Mouse (Mus musculus): Measurements from ENCODE around the gene Zfp523. TPM values are rescaled to one million over a fixed set of nuclear protein-coding genes. Genes with fewer than 3 reads are reported as not detected.
A peak's percentile ranks its signal among the peaks of the same experiment; 100 is the strongest.

Zfp523 gene
- polyA plus RNA-seq, 1 experiment from 2014 or later: 44.7 TPM

DNA sequence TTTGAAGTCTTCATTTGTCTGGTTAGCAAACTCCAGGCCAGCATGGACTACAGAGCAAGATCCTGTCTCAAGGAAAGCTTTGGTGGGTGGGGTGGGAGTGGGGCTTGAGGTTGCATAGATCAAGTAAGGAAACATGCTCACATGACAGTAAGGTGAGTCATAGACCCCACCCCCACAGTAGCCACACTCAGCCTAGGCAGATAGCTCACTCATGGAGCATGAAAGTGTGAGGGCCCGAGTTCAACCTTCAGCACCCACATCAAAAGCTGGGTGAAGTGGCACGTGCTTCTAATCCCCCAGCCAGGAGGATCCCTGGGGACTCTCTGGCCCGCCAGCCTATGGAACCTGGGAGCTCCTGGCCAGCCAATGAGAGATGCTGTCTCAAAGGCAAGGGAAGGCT is 16.6 kb downstream of the Zfp523 start:
- no peak overlapping the region for H3K27ac ChIP-seq (replicated peaks)
- no peak for ATAC-seq (ENCODE audit: insufficient number of reproducible peaks, low FRiP score, low TSS enrichment, low read depth)
- no peak overlapping the region for H3K9ac ChIP-seq
- no peaks in the 10 kb centered on the region for H3K27me3 ChIP-seq
- H3K4me2 ChIP-seq (replicated peaks): no peak overlapping the region
- no peak overlapping the region for H3K4me3 ChIP-seq (replicated peaks)
- no peaks in the 10 kb centered on the region for H3K9me3 ChIP-seq (replicated peaks)
- H3K36me3 ChIP-seq: peaks cover 76% of the 10 kb centered on the region
- H3K4me1 ChIP-seq: no peaks in the 10 kb centered on the region
- WGBS: 76% methylated on average over 3 of the region's 3 CpGs

DNA sequence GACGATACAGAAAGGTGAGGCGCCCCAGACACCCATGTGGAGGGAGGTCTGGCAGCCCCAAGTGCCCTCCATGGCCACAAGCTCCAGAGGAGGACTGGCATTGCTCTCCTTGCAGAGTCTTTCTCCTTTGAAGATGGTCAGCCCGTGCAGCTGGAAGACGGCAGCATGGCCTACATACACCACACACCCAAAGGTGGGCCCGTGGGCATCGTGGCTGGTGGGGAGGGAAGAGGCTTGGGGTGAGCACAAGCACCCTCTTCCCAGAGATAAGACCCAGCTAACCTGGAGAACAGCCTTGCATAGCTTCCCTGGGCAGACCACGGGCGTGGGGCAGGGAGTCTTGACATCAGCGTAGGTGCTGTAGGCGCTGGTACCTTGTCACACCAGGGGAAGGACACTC is 18.1 kb downstream of the Zfp523 start:
- Histone ChIP-seq H3K36me3 (peaks cover 75% of the 10 kb centered on the region), H3K27ac (replicated peaks) (no peak overlapping the region), H3K4me2 (replicated peaks) (no peak overlapping the region), H3K27me3 (no peaks in the 10 kb centered on the region), H3K9ac (no peak overlapping the region), H3K9me3 (replicated peaks) (no peaks in the 10 kb centered on the region), H3K4me3 (replicated peaks) (no peak overlapping the region), H3K4me1 (no peaks in the 10 kb centered on the region)
- ATAC-seq (ENCODE audit: insufficient number of reproducible peaks, low FRiP score, low TSS enrichment, low read depth): peak; percentile 44; the same call in 1 of the 2 replicates
- WGBS: 97% methylated on average over 10 of the region's 10 CpGs

GRCm38 (mm10) chr17:28197646-28198045 is 20.7 kb downstream of the Zfp523 start:
- Histone ChIP-seq H3K4me2 (replicated peaks) (no peak overlapping the region), H3K36me3 (peaks cover 81% of the 10 kb centered on the region), H3K4me3 (replicated peaks) (no peak overlapping the region), H3K27ac (replicated peaks) (no peak overlapping the region), H3K4me1 (no peaks in the 10 kb centered on the region), H3K27me3 (no peaks in the 10 kb centered on the region), H3K9ac (no peak overlapping the region), H3K9me3 (replicated peaks) (no peaks in the 10 kb centered on the region)
- 82% methylated on average over 18 of the region's 18 CpGs for whole genome bisulfite sequencing
- no peak for ATAC-seq (ENCODE audit: insufficient number of reproducible peaks, low FRiP score, low TSS enrichment, low read depth)

DNA sequence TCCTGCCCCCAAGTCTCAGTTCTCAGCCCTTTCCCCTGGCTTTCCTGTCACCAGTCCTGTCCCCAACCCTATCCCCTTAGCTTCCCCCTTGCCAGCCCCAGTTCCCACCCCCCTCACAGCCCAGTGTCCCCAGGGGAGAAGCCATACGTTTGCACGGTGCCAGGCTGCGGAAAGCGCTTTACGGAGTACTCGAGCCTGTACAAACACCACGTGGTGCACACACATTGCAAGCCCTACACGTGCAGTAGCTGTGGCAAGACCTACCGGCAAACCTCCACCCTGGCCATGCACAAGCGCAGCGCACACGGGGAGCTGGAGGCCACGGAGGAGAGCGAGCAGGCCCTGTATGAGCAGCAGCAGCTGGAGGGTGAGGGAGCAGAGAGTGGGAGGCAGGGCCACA is 25.1 kb downstream of the Zfp523 start:
- Histone ChIP-seq H3K27ac (replicated peaks) (no peak overlapping the region), H3K4me3 (replicated peaks) (no peak overlapping the region), H3K4me2 (replicated peaks) (no peak overlapping the region), H3K4me1 (peaks cover 7% of the 10 kb centered on the region), H3K9ac (no peak overlapping the region), H3K27me3 (no peaks in the 10 kb centered on the region), H3K36me3 (peaks cover 54% of the 10 kb centered on the region), H3K9me3 (replicated peaks) (no peaks in the 10 kb centered on the region)
- WGBS: 74% methylated on average over 14 of the region's 14 CpGs
- no peak for ATAC-seq (ENCODE audit: insufficient number of reproducible peaks, low FRiP score, low TSS enrichment, low read depth)

- Histone ChIP-seq H3K27ac (replicated peaks) (no peak overlapping the region), H3K4me1 (peaks cover 29% of the 10 kb centered on the region), H3K9me3 (replicated peaks) (no peaks in the 10 kb centered on the region), H3K4me2 (replicated peaks) (no peak overlapping the region), H3K4me3 (replicated peaks) (no peak overlapping the region), H3K36me3 (peaks cover 36% of the 10 kb centered on the region), H3K9ac (no peak overlapping the region), H3K27me3 (no peaks in the 10 kb centered on the region)
- 37% methylated on average over 14 of the region's 14 CpGs for WGBS
- ATAC-seq (ENCODE audit: insufficient number of reproducible peaks, low FRiP score, low TSS enrichment, low read depth): no peak
Measured at GRCm38 (mm10) chr17:28204052-28204720, 27.3 kb downstream of the Zfp523 start.

DNA sequence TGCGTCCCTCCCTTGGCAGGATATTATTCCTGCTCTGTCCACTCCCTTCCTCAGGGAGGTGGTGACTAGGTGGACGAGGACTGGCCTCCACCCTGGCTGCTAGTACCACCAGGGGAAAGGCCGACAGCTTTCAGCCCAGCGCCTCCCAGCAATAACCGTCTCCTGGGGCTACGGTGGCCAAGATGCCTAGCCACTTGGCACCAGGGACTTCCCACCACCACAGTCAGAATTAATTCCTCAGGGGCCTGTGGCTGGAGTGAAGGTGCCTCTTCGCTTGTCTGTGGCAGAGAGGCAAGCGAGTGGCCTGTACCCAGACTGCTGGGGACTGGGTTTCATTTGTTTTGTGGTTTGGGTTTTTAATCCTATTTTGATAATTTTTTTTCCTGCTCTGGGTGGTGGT is 28.5 kb downstream of the Zfp523 start:
- peaks cover 33% of the 10 kb centered on the region for H3K4me1 ChIP-seq
- no peak overlapping the region for H3K27ac ChIP-seq (replicated peaks)
- 85% methylated on average over 8 of the region's 8 CpGs for WGBS

DNA sequence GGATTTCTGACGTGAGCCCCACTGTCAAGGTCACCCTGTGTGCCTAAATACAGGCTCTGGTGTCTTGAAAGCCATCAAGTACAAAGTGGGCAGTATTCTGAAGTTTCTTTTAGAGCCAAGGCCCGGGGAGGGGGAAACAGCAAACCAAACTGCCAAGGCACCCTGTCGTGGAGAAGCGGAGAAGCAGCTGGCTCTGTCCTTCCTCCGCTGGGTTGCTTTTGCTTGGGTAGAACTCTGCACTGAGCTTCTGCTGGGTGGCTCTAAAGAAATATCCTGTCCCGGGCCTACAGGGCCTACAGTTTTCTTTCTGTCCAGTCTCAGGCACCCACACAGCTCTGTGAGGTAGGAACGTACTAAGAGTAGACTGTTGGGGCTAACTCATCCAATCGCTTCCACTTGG is 30.2 kb downstream of the Zfp523 start:
- H3K4me2 ChIP-seq (replicated peaks): peak overlapping the region; percentile 84
- peaks cover 13% of the 10 kb centered on the region for H3K36me3 ChIP-seq
- H3K4me3 ChIP-seq (replicated peaks): no peak overlapping the region
- peak overlapping the region; percentile 48; the same call in 1 of the 2 replicates for H3K9ac ChIP-seq
- H3K27me3 ChIP-seq: no peaks in the 10 kb centered on the region
- H3K9me3 ChIP-seq (replicated peaks): no peaks in the 10 kb centered on the region
- H3K4me1 ChIP-seq: peaks cover 33% of the 10 kb centered on the region
- ATAC-seq (ENCODE audit: insufficient number of reproducible peaks, low FRiP score, low TSS enrichment, low read depth): no peak
- peak overlapping the region; percentile 91 for H3K27ac ChIP-seq (replicated peaks)
- WGBS: 64% methylated on average over 8 of the region's 8 CpGs

More for the DNA sequence above, 28.5 kb downstream of the Zfp523 start:
- no peak for ATAC-seq (ENCODE audit: insufficient number of reproducible peaks, low FRiP score, low TSS enrichment, low read depth)
- H3K36me3 ChIP-seq: peaks cover 29% of the 10 kb centered on the region
- H3K27me3 ChIP-seq: no peaks in the 10 kb centered on the region
- no peak overlapping the region for H3K4me2 ChIP-seq (replicated peaks)
- no peak overlapping the region for H3K9ac ChIP-seq
- no peak overlapping the region for H3K4me3 ChIP-seq (replicated peaks)
- no peaks in the 10 kb centered on the region for H3K9me3 ChIP-seq (replicated peaks)

- peaks cover 6% of the 10 kb centered on the region for H3K36me3 ChIP-seq
- H3K4me3 ChIP-seq (replicated peaks): peak within 1 kb of the TSS; percentile 52
- peak within 1 kb of the TSS; percentile 91 for H3K27ac ChIP-seq (replicated peaks)
- peak within 1 kb of the TSS; percentile 84 for H3K4me2 ChIP-seq (replicated peaks)
- peaks cover 33% of the 10 kb centered on the region for H3K4me1 ChIP-seq
- ATAC-seq (ENCODE audit: insufficient number of reproducible peaks, low FRiP score, low TSS enrichment, low read depth): peak; percentile 91
- no peaks in the 10 kb centered on the region for H3K27me3 ChIP-seq
- H3K9ac ChIP-seq: peak within 1 kb of the TSS; percentile 48
- no peaks in the 10 kb centered on the region for H3K9me3 ChIP-seq (replicated peaks)
- 11% methylated on average over 26 of the region's 26 CpGs for WGBS
Measured at GRCm38 (mm10) chr17:28207591-28208313, 30.8 kb downstream of the Zfp523 start, which contains the start of gene Def6. Def6 (plus strand) TSS chr17:28207778.

DNA sequence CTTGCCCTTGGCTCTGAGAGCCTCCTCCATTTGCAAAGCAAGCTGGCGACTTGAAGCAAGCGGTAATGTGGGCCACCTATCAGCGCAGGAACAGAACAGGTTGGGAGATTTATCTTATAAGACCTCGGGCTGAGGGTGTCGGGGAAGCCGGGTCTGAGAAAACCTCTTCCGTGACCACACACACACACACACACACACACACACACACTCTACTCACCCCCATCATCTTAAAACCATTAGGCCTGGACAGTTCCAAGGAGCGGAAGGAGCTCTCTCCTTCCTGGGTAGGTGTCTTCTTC is 31.3 kb downstream of the Zfp523 start:
- 63% methylated on average over 8 of the region's 8 CpGs for WGBS
- Histone ChIP-seq H3K4me2 (replicated peaks) (peak overlapping the region; percentile 84), H3K4me1 (peaks cover 33% of the 10 kb centered on the region), H3K4me3 (replicated peaks) (peak overlapping the region; percentile 52), H3K27ac (replicated peaks) (peak overlapping the region; percentile 91; the same call in 1 of the 2 replicates), H3K9ac (peak overlapping the region; percentile 48), H3K27me3 (no peaks in the 10 kb centered on the region), H3K36me3 (peaks cover 1% of the 10 kb centered on the region; the same call in 1 of the 2 replicates), H3K9me3 (replicated peaks) (no peaks in the 10 kb centered on the region)
- ATAC-seq (ENCODE audit: insufficient number of reproducible peaks, low FRiP score, low TSS enrichment, low read depth): no peak

- Histone ChIP-seq H3K9me3 (replicated peaks) (no peaks in the 10 kb centered on the region), H3K27me3 (no peaks in the 10 kb centered on the region), H3K4me1 (peaks cover 33% of the 10 kb centered on the region), H3K27ac (replicated peaks) (no peak overlapping the region), H3K36me3 (no peaks in the 10 kb centered on the region), H3K4me3 (replicated peaks) (no peak overlapping the region), H3K4me2 (replicated peaks) (no peak overlapping the region), H3K9ac (no peak overlapping the region)
- no peak for ATAC-seq (ENCODE audit: insufficient number of reproducible peaks, low FRiP score, low TSS enrichment, low read depth)
- 64% methylated on average over 4 of the region's 4 CpGs for WGBS
Measured at GRCm38 (mm10) chr17:28209457-28210110, 32.7 kb downstream of the Zfp523 start.

DNA sequence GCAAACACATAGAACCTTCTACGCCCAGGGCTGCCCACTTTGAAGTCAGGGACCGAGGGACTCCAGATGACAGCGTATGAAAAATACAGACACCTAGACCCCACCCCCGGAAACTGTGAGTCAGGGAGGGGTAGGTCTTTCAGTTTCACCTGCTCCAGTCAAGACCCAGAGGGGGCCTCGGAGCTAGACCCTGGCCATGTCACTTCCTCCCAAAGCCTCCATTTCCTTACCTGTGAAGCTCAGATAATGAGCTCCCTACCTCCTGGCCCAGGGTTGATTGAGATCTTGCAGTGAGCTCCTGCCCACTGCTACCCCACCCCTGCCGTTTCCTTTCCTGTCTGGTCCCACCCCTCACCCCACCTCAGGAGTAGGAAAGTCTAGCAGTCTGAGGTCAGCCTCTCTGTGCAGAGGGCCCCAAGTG is 35.0 kb downstream of the Zfp523 start:
- Histone ChIP-seq H3K27ac (replicated peaks) (no peak overlapping the region), H3K36me3 (no peaks in the 10 kb centered on the region), H3K9ac (no peak overlapping the region), H3K9me3 (replicated peaks) (no peaks in the 10 kb centered on the region), H3K4me3 (replicated peaks) (no peak overlapping the region), H3K4me2 (replicated peaks) (no peak overlapping the region), H3K4me1 (peaks cover 26% of the 10 kb centered on the region), H3K27me3 (no peaks in the 10 kb centered on the region)
- ATAC-seq (ENCODE audit: insufficient number of reproducible peaks, low FRiP score, low TSS enrichment, low read depth): no peak
- 67% methylated on average over 6 of the region's 6 CpGs for WGBS
